ENCODE assay signal across 8 mouse cellular contexts in genomic region chr12:9580041-9580905, GRCm38 (mm10). TPM values are rescaled to one million over a fixed set of nuclear protein-coding genes. Genes with fewer than 3 reads are reported as not detected.
DNase-seq lines count a peak whose midpoint lies in the region; ATAC-seq and TF ChIP-seq lines count a peak whose summit lies in the region.

No protein-coding gene starts in this region.

- DNase-seq in hindbrain, embryonic 10.5 days (ENCODE audit: low spot score), result peak; percentile 50
- no peak for DNase-seq in hindbrain, embryonic 14.5 days (ENCODE audit: low spot score)
- peak; percentile 39 for DNase-seq in brain, embryonic 14.5 days (ENCODE audit: low read depth)
- no peak for DNase-seq in cerebellum, adult 8-10 months
- no peak for DNase-seq in right cerebral cortex, postnatal 10 days (ENCODE audit: low spot score in 2 of 2)
- DNase-seq in left cerebral cortex, postnatal 25 days (ENCODE audit: low spot score in 2 of 2), result no peak

- no peak overlapping the region; the same call in 1 of the 2 replicates for H3K4me2 ChIP-seq in hindbrain, embryonic 14.5 days (replicated peaks)
- H3K4me2 ChIP-seq in heart, embryonic 14.5 days (ENCODE audit: low read length), result peak overlapping the region; percentile 65
- H3K4me2 ChIP-seq in midbrain, embryonic 12.5 days (replicated peaks), result peak overlapping the region; percentile 22; the same call in 1 of the 2 replicates

- under 1% methylated on average over 33 of the region's 33 CpGs for whole genome bisulfite sequencing in hindbrain, embryonic 10.5 days
- WGBS in hindbrain, embryonic 14.5 days, result under 1% methylated on average over 33 of the region's 33 CpGs
- WGBS in heart, embryonic 14.5 days, result 3% methylated on average over 32 of the region's 33 CpGs
- WGBS in midbrain, embryonic 12.5 days, result under 1% methylated on average over 31 of the region's 33 CpGs

- no peak for ATAC-seq in hindbrain, embryonic 14.5 days (ENCODE audit: low FRiP score)
- no peak for ATAC-seq in heart, embryonic 14.5 days (ENCODE audit: insufficient number of reproducible peaks, insufficient read depth, low FRiP score, low read depth)
- no peak for ATAC-seq in midbrain, embryonic 12.5 days (ENCODE audit: low FRiP score, low read depth)

- H3K9ac ChIP-seq in hindbrain, embryonic 14.5 days, result no peak overlapping the region
- H3K9ac ChIP-seq in heart, embryonic 14.5 days (ENCODE audit: low read length), result no peak overlapping the region; the same call in 1 of the 2 replicates
- no peak overlapping the region for H3K9ac ChIP-seq in midbrain, embryonic 12.5 days (replicated peaks)

- TF ChIP-seq POLR2A in brain, embryonic 14.5 days (IDR thresholded peaks at IDR 0.05; ENCODE audit: borderline replicate concordance, extremely low read depth, insufficient read depth, insufficient read length, poor library complexity, severe bottlenecking), result no peak

- no peaks in the 10 kb centered on the region for H3K36me3 ChIP-seq in hindbrain, embryonic 10.5 days
- no peaks in the 10 kb centered on the region for H3K36me3 ChIP-seq in hindbrain, embryonic 14.5 days (replicated peaks; ENCODE audit: control insufficient read depth, insufficient read depth)
- no peaks in the 10 kb centered on the region for H3K36me3 ChIP-seq in heart, embryonic 14.5 days (ENCODE audit: control insufficient read depth, insufficient read depth, low read length)
- no peaks in the 10 kb centered on the region for H3K36me3 ChIP-seq in midbrain, embryonic 12.5 days

- peak overlapping the region; percentile 28 for H3K4me3 ChIP-seq in hindbrain, embryonic 10.5 days
- H3K4me3 ChIP-seq in hindbrain, embryonic 14.5 days (replicated peaks; ENCODE audit: low read length), result no peak overlapping the region
- peak overlapping the region; percentile 23 to 36 for H3K4me3 ChIP-seq in heart, embryonic 14.5 days (ENCODE audit: control insufficient read depth in 1 of 2, insufficient read depth in 1 of 2, low read depth in 1 of 2, low read length in 2 of 2)
- H3K4me3 ChIP-seq in midbrain, embryonic 12.5 days, result 0 out of 2 replicates have a peak overlapping the region, but pooled peaks have one; percentile 13

- no peak overlapping the region for H3K27ac ChIP-seq in hindbrain, embryonic 10.5 days
- H3K27ac ChIP-seq in hindbrain, embryonic 14.5 days, result no peak overlapping the region
- H3K27ac ChIP-seq in heart, embryonic 14.5 days (replicated peaks in 1 of 2; ENCODE audit: control insufficient read depth in 1 of 2, insufficient read depth in 1 of 2, low read depth in 2 of 2, low read length in 2 of 2), result no peak overlapping the region
- no peak overlapping the region for H3K27ac ChIP-seq in midbrain, embryonic 12.5 days (replicated peaks)

- no peak for TF ChIP-seq CTCF in brain, embryonic 14.5 days (IDR thresholded peaks at IDR 0.05; ENCODE audit: borderline replicate concordance, extremely low read depth, insufficient read depth, insufficient read length)

- intact Hi-C loops in left cerebral cortex, postnatal 25 days (cut with DNase I), result no loop called here

- peaks cover 30% of the 10 kb centered on the region for H3K4me1 ChIP-seq in hindbrain, embryonic 10.5 days (replicated peaks)
- 0 out of 2 replicates have a peak, but pooled peaks cover 2% of the 10 kb centered on the region for H3K4me1 ChIP-seq in hindbrain, embryonic 14.5 days (replicated peaks; ENCODE audit: control insufficient read depth, insufficient read depth, low read length)
- H3K4me1 ChIP-seq in heart, embryonic 14.5 days (ENCODE audit: control insufficient read depth in 2 of 2, insufficient read depth in 2 of 2, low read length in 2 of 2), result peaks cover 11 to 13% of the 10 kb centered on the region in 2 experiments
- peaks cover 16% of the 10 kb centered on the region for H3K4me1 ChIP-seq in midbrain, embryonic 12.5 days

- H3K9me3 ChIP-seq in hindbrain, embryonic 10.5 days, result no peaks in the 10 kb centered on the region
- no peaks in the 10 kb centered on the region for H3K9me3 ChIP-seq in hindbrain, embryonic 14.5 days (ENCODE audit: control insufficient read depth, low read length)
- H3K9me3 ChIP-seq in heart, embryonic 14.5 days (ENCODE audit: control insufficient read depth, low read length), result no peaks in the 10 kb centered on the region
- no peaks in the 10 kb centered on the region for H3K9me3 ChIP-seq in midbrain, embryonic 12.5 days

- peaks cover 94% of the 10 kb centered on the region for H3K27me3 ChIP-seq in hindbrain, embryonic 10.5 days (ENCODE audit: insufficient read depth, poor library complexity, severe bottlenecking)
- H3K27me3 ChIP-seq in hindbrain, embryonic 14.5 days (ENCODE audit: control insufficient read depth, insufficient read depth, low read length), result peaks cover 93% of the 10 kb centered on the region
- H3K27me3 ChIP-seq in heart, embryonic 14.5 days (ENCODE audit: control insufficient read depth, insufficient read depth, low read length), result peaks cover 84% of the 10 kb centered on the region
- peaks cover 94% of the 10 kb centered on the region for H3K27me3 ChIP-seq in midbrain, embryonic 12.5 days

RNA-seq across cellular contexts. Expression of gene Osr1, which starts 10.4 kb away (rescaled TPM):
- 5.1 and 7.8 TPM in 2 replicates for polyA plus RNA-seq in hindbrain, embryonic 10.5 days (2016; fragmentation: Nextera tagmentation; extraction: Ambion mirVana)
- 9.6 and 13.2 TPM in 2 replicates for polyA plus RNA-seq in hindbrain, embryonic 14.5 days (2014; fragmentation: Nextera tagmentation; extraction: Ambion mirVana)
- 8.6 and 14.3 TPM in 2 replicates for polyA plus RNA-seq in brain, embryonic 14.5 days (2012; rRNA removed)
- polyA plus RNA-seq in heart, embryonic 14.5 days (2014; fragmentation: Nextera tagmentation; extraction: Ambion mirVana), result 6.8 and 16.8 TPM in 2 replicates
- 18.4 and 21.3 TPM in 2 replicates for polyA plus RNA-seq in midbrain, embryonic 12.5 days (2016; fragmentation: Nextera tagmentation; extraction: Ambion mirVana)
- 1 to 10 TPM; 2.3 to 3.6 TPM for total RNA-seq in left cerebral cortex, postnatal 25 days (2021)

Comparison
In these comparisons a context has a peak if more than half of its experiments do, and no peak if none do; other contexts are left out.
1. DNase-seq: peak in hindbrain, embryonic 10.5 days (single experiment) and brain, embryonic 14.5 days (single experiment); none in hindbrain, embryonic 14.5 days (single experiment), cerebellum, adult 8-10 months (single experiment), right cerebral cortex, postnatal 10 days (0 of 2) and left cerebral cortex, postnatal 25 days (0 of 2).